25 mouse cellular contexts compared by ENCODE assay signal in the genomic region with DNA sequence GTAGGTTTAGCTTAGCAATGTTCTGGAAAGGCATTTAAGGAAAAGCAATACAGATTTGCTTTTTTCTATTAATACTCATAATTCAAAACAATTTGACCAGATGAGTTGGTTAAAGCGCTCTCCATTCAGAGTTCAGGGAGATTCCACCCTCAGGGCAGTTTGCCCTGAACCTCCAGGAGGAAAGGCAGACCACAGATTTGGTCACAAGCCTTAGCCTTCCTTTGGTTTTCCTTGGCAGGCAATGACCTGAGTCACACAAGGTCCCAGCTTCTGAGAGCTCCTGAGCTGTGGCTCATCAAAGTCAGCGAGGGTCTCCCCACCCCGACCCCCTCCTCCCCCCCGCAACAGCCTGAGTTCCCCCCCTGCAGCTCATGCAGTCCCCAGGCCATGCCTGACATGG. TPM values are rescaled to one million over a fixed set of nuclear protein-coding genes. Genes with fewer than 3 reads are reported as not detected.
"Had no signal": no experiment of that assay in that cellular context is flagged by ENCODE, and none has a peak within 500 bp of the region (broad histone marks: within the 10 kb centered on the region; RNA-seq: fewer than 3 reads in every experiment).

No protein-coding gene starts in this region.

- DNase-seq: gastrocnemius, adult 2 months; gastrocnemius, postnatal 10 days; gastrocnemius, postnatal 25 days; heart, adult 18-20 months; heart, postnatal 10 days; heart, postnatal 4 days; kidney, adult 18-20 months; kidney, adult 8-10 months; kidney, postnatal 10 days; kidney, postnatal 25 days; kidney, postnatal 4 days; layer of hippocampus, postnatal 36 days; left cerebral cortex, postnatal 4 days; liver, embryonic 13.5 days had no signal

RNA-seq across cellular contexts. Expression of gene Ccr8, which starts 27.6 kb away (rescaled TPM):
- total RNA-seq: gastrocnemius, adult 2 months; gastrocnemius, postnatal 25 days; gastrocnemius, postnatal 4 days; granulocyte monocyte progenitor cell, adult 5-6 weeks; heart, adult 18-20 months; heart, adult 8-10 months; heart, postnatal 10 days; heart, postnatal 25 days; heart, postnatal 4 days; layer of hippocampus, adult 2 months; layer of hippocampus, postnatal 10 days; layer of hippocampus, postnatal 36 days; left cerebral cortex, adult 18-20 months; left cerebral cortex, adult 8-10 months; left cerebral cortex, postnatal 10 days; left cerebral cortex, postnatal 25 days; left cerebral cortex, postnatal 4 days; liver, adult 2 months had no signal

RNA-seq across cellular contexts. Expression of gene Xirp1, which starts 40.9 kb away (rescaled TPM):
- total RNA-seq: granulocyte monocyte progenitor cell, adult 5-6 weeks had no signal
